8 mouse cellular contexts compared by ENCODE assay signal in genomic region chr1:156673476-156674194, GRCm38 (mm10). TPM values are rescaled to one million over a fixed set of nuclear protein-coding genes. Genes with fewer than 3 reads are reported as not detected.
A peak's percentile ranks its signal among the peaks of the same experiment; 100 is the strongest.
DNase-seq lines count a peak whose midpoint lies in the region; ATAC-seq and TF ChIP-seq lines count a peak whose summit lies in the region.

No protein-coding gene starts in this region.

- intact Hi-C loops in left cerebral cortex, adult 2 months (cut with DNase I), result no loop called here

- DNase-seq in left cerebral cortex, adult 2 months (ENCODE audit: extremely low spot score in 1 of 2, low spot score in 2 of 2), result no peak
- DNase-seq in left cerebral cortex, adult 11 months (ENCODE audit: low spot score), result no peak
- peak; percentile 56 for DNase-seq in hindbrain, embryonic 11.5 days (ENCODE audit: low spot score)
- peak; percentile 45 for DNase-seq in liver, adult 2 months (ENCODE audit: extremely low read depth, low read depth, low spot score)
- DNase-seq in thymus, postnatal 10 days (ENCODE audit: low spot score in 2 of 2), result peak; percentile 13 to 24
- DNase-seq in urinary bladder, postnatal 14 days (ENCODE audit: low spot score), result no peak

- WGBS in embryonic facial prominence, embryonic 15.5 days, result 2% methylated on average over 29 of the region's 29 CpGs
- WGBS in hindbrain, embryonic 11.5 days, result 1% methylated on average over 29 of the region's 29 CpGs
- WGBS in liver, adult 2 months, result under 1% methylated on average over 29 of the region's 29 CpGs

- TF ChIP-seq POLR2A in liver, adult 2 months (IDR thresholded peaks at IDR 0.05; ENCODE audit: extremely low read depth, insufficient read depth, low read length), result no peak

- H3K9me3 ChIP-seq in embryonic facial prominence, embryonic 15.5 days (replicated peaks), result no peaks in the 10 kb centered on the region
- no peaks in the 10 kb centered on the region for H3K9me3 ChIP-seq in hindbrain, embryonic 11.5 days (ENCODE audit: control insufficient read depth, low read length)

- H3K79me2 ChIP-seq in liver, adult 2 months (ENCODE audit: control insufficient read depth, insufficient read depth, low read length), result no peaks in the 10 kb centered on the region

- peak overlapping the region; percentile 27 for H3K9ac ChIP-seq in embryonic facial prominence, embryonic 15.5 days
- peak overlapping the region; percentile 57 for H3K9ac ChIP-seq in hindbrain, embryonic 11.5 days (ENCODE audit: low read depth, low read length)
- peak overlapping the region; percentile 69 for H3K9ac ChIP-seq in liver, adult 2 months (ENCODE audit: low read depth, low read length)

- no peak for ATAC-seq in embryonic facial prominence, embryonic 15.5 days (ENCODE audit: insufficient number of reproducible peaks, low FRiP score, low TSS enrichment, low read depth)
- peak; percentile 46; the same call in 1 of the 2 replicates for ATAC-seq in hindbrain, embryonic 11.5 days (ENCODE audit: low FRiP score)
- ATAC-seq in monocyte, adult 5-6 weeks (replicated peaks; ENCODE audit: insufficient number of reproducible peaks, low FRiP score, low TSS enrichment, poor library complexity, severe bottlenecking), result peak; percentile 10

- no peaks in the 10 kb centered on the region for H3K36me3 ChIP-seq in embryonic facial prominence, embryonic 15.5 days
- no peaks in the 10 kb centered on the region for H3K36me3 ChIP-seq in hindbrain, embryonic 11.5 days (ENCODE audit: control insufficient read depth, insufficient read depth, low read length)
- peaks cover 3% of the 10 kb centered on the region; the same call in 1 of the 2 replicates for H3K36me3 ChIP-seq in liver, adult 2 months (ENCODE audit: control insufficient read depth, insufficient read depth, low read length)

- H3K4me3 ChIP-seq in left cerebral cortex, adult 2 months, result peak overlapping the region; percentile 72
- peak overlapping the region; percentile 60 for H3K4me3 ChIP-seq in embryonic facial prominence, embryonic 15.5 days (replicated peaks)
- H3K4me3 ChIP-seq in hindbrain, embryonic 11.5 days (ENCODE audit: low read depth, low read length), result peak overlapping the region; percentile 50
- H3K4me3 ChIP-seq in liver, adult 2 months (ENCODE audit: insufficient read depth, low read depth, low read length), result peak overlapping the region; percentile 72

- H3K4me2 ChIP-seq in embryonic facial prominence, embryonic 15.5 days (replicated peaks), result peak overlapping the region; percentile 91
- peak overlapping the region; percentile 98 for H3K4me2 ChIP-seq in hindbrain, embryonic 11.5 days (replicated peaks; ENCODE audit: low read depth, low read length)

- H3K4me1 ChIP-seq in embryonic facial prominence, embryonic 15.5 days, result peaks cover 14% of the 10 kb centered on the region
- peaks cover 3% of the 10 kb centered on the region; the same call in 1 of the 2 replicates for H3K4me1 ChIP-seq in hindbrain, embryonic 11.5 days (replicated peaks; ENCODE audit: control insufficient read depth, insufficient read depth, low read length)
- peaks cover 5% of the 10 kb centered on the region for H3K4me1 ChIP-seq in liver, adult 2 months (ENCODE audit: control insufficient read depth, insufficient read depth, low read length)

- peak overlapping the region; percentile 64 for H3K27ac ChIP-seq in left cerebral cortex, adult 2 months
- no peak overlapping the region for H3K27ac ChIP-seq in embryonic facial prominence, embryonic 15.5 days (replicated peaks)
- H3K27ac ChIP-seq in hindbrain, embryonic 11.5 days (ENCODE audit: low read depth, low read length), result no peak overlapping the region
- peak overlapping the region; percentile 17 for H3K27ac ChIP-seq in liver, adult 2 months (replicated peaks; ENCODE audit: insufficient read depth, low read depth, low read length)

- no peaks in the 10 kb centered on the region for H3K27me3 ChIP-seq in embryonic facial prominence, embryonic 15.5 days
- no peaks in the 10 kb centered on the region for H3K27me3 ChIP-seq in hindbrain, embryonic 11.5 days (ENCODE audit: control insufficient read depth, insufficient read depth, low read length)
- H3K27me3 ChIP-seq in liver, adult 2 months (ENCODE audit: control insufficient read depth, insufficient read depth, low read length), result no peaks in the 10 kb centered on the region

- TF ChIP-seq CTCF in left cerebral cortex, adult 2 months (IDR thresholded peaks at IDR 0.05), result no peak
- TF ChIP-seq CTCF in liver, adult 2 months (IDR thresholded peaks at IDR 0.05; ENCODE audit: low read depth, low read length), result no peak

RNA-seq across cellular contexts. Expression of gene Tor3a, which starts 0.5 kb away (rescaled TPM):
- 1 to 10 TPM; 7.3 to 7.9 TPM for total RNA-seq in left cerebral cortex, adult 2 months (2021)
- polyA plus RNA-seq in embryonic facial prominence, embryonic 15.5 days (2015; fragmentation: Nextera tagmentation; extraction: Ambion mirVana), result 13.7 and 15.4 TPM in 2 replicates
- 5.5 and 6.5 TPM in 2 replicates for polyA plus RNA-seq in hindbrain, embryonic 11.5 days (2014; fragmentation: Nextera tagmentation; extraction: Ambion mirVana)
- 3.9 and 4.6 TPM in 2 replicates for total RNA-seq in liver, adult 2 months (2014; rRNA removed)
- polyA plus RNA-seq in liver, adult 2 months (2012; rRNA removed), result 4.4 and 9.3 TPM in 2 replicates
- total RNA-seq in monocyte, adult 5-6 weeks (2017), result 10.6 to 22.7 TPM (median 17.1 TPM) in 3 replicates

RNA-seq across cellular contexts. Expression of gene Fam20b, which starts 45.3 kb away (rescaled TPM):
- total RNA-seq in left cerebral cortex, adult 2 months (2021), result 10 to 100 TPM; 74.0 to 78.6 TPM
- polyA plus RNA-seq in embryonic facial prominence, embryonic 15.5 days (2015; fragmentation: Nextera tagmentation; extraction: Ambion mirVana), result 26.9 and 28.0 TPM in 2 replicates
- polyA plus RNA-seq in hindbrain, embryonic 11.5 days (2014; fragmentation: Nextera tagmentation; extraction: Ambion mirVana), result 22.5 and 22.9 TPM in 2 replicates
- total RNA-seq in liver, adult 2 months (2014; rRNA removed), result 11.2 and 11.4 TPM in 2 replicates
- polyA plus RNA-seq in liver, adult 2 months (2012; rRNA removed), result 6.8 and 8.0 TPM in 2 replicates
- 41.8 to 53.3 TPM (median 41.9 TPM) in 3 replicates for total RNA-seq in monocyte, adult 5-6 weeks (2017)

Comparison
In these comparisons a context has a peak if more than half of its experiments do, and no peak if none do; other contexts are left out.
1. DNase-seq: peak in hindbrain, embryonic 11.5 days (single experiment), liver, adult 2 months (single experiment) and thymus, postnatal 10 days (2 of 2); none in left cerebral cortex, adult 2 months (0 of 2), left cerebral cortex, adult 11 months (single experiment) and urinary bladder, postnatal 14 days (single experiment).
2. H3K27ac ChIP-seq: peak in left cerebral cortex, adult 2 months (single experiment) and liver, adult 2 months (single experiment); none in embryonic facial prominence, embryonic 15.5 days (single experiment) and hindbrain, embryonic 11.5 days (single experiment).
3. Peak in every context shown above with its lines, with median percentiles within 50 percentile points of each other: H3K4me3 ChIP-seq and H3K9ac ChIP-seq.